ENCODE assay signal across 11 mouse cellular contexts in genomic region chr17:32685048-32685750, GRCm38 (mm10). TPM values are rescaled to one million over a fixed set of nuclear protein-coding genes. Genes with fewer than 3 reads are reported as not detected.
DNase-seq lines count a peak whose midpoint lies in the region; ATAC-seq and TF ChIP-seq lines count a peak whose summit lies in the region.
"Had no signal": no experiment of that assay in that cellular context is flagged by ENCODE, and none has a peak within 500 bp of the region (broad histone marks: within the 10 kb centered on the region; RNA-seq: fewer than 3 reads in every experiment).

Gene Cyp4f15, plus strand, starts transcription at chr17:32685627.

- TF ChIP-seq CTCF in intestine, postnatal 0 days (IDR thresholded peaks at IDR 0.05; ENCODE audit: low read depth), result no peak

- no peak for ATAC-seq in kidney, embryonic 15.5 days (replicated peaks; ENCODE audit: low FRiP score)
- ATAC-seq in hindbrain, embryonic 14.5 days (ENCODE audit: low FRiP score), result peak; percentile 34; the same call in 1 of the 2 replicates
- ATAC-seq in intestine, postnatal 0 days, result no peak

- H3K9me3 ChIP-seq in kidney, embryonic 15.5 days (replicated peaks), result no peaks in the 10 kb centered on the region
- no peaks in the 10 kb centered on the region for H3K9me3 ChIP-seq in hindbrain, embryonic 14.5 days (ENCODE audit: control insufficient read depth, low read length)
- H3K9me3 ChIP-seq in intestine, postnatal 0 days (ENCODE audit: control insufficient read depth), result no peaks in the 10 kb centered on the region
- H3K9me3 ChIP-seq: embryonic facial prominence, embryonic 13.5 days; limb, embryonic 15.5 days had no signal

- no peaks in the 10 kb centered on the region for H3K27me3 ChIP-seq in kidney, embryonic 15.5 days
- no peaks in the 10 kb centered on the region for H3K27me3 ChIP-seq in hindbrain, embryonic 14.5 days (ENCODE audit: control insufficient read depth, insufficient read depth, low read length)
- no peaks in the 10 kb centered on the region for H3K27me3 ChIP-seq in intestine, postnatal 0 days (replicated peaks; ENCODE audit: control insufficient read depth, insufficient read depth, low read length)
- H3K27me3 ChIP-seq: embryonic facial prominence, embryonic 13.5 days; limb, embryonic 15.5 days had no signal

- no peaks in the 10 kb centered on the region for H3K4me1 ChIP-seq in kidney, embryonic 15.5 days
- H3K4me1 ChIP-seq in hindbrain, embryonic 14.5 days (replicated peaks; ENCODE audit: control insufficient read depth, insufficient read depth, low read length), result 0 out of 2 replicates have a peak, but pooled peaks cover 2% of the 10 kb centered on the region
- no peaks in the 10 kb centered on the region for H3K4me1 ChIP-seq in intestine, postnatal 0 days (replicated peaks; ENCODE audit: control insufficient read depth, insufficient read depth, low read length)
- H3K4me1 ChIP-seq: limb, embryonic 15.5 days had no signal

- no peaks in the 10 kb centered on the region for H3K36me3 ChIP-seq in kidney, embryonic 15.5 days
- H3K36me3 ChIP-seq in hindbrain, embryonic 14.5 days (replicated peaks; ENCODE audit: control insufficient read depth, insufficient read depth), result no peaks in the 10 kb centered on the region
- H3K36me3 ChIP-seq in intestine, postnatal 0 days (ENCODE audit: control insufficient read depth, insufficient read depth), result no peaks in the 10 kb centered on the region
- H3K36me3 ChIP-seq: embryonic facial prominence, embryonic 13.5 days; limb, embryonic 15.5 days had no signal

- H3K4me2 ChIP-seq in kidney, embryonic 15.5 days, result no peak within 1 kb of the TSS
- H3K4me2 ChIP-seq in hindbrain, embryonic 14.5 days (replicated peaks), result 0 out of 2 replicates have a peak within 1 kb of the TSS, but pooled peaks have one; percentile 7
- no peak within 1 kb of the TSS for H3K4me2 ChIP-seq in intestine, postnatal 0 days (replicated peaks; ENCODE audit: low read depth)
- H3K4me2 ChIP-seq: embryonic facial prominence, embryonic 13.5 days; limb, embryonic 15.5 days had no signal

- DNase-seq in kidney, adult 11 months, result peak; percentile 57
- DNase-seq in cerebellum, adult 9-10 months, result peak; percentile 4
- peak; percentile 24 for DNase-seq in hindbrain, embryonic 14.5 days (ENCODE audit: low spot score)
- peak; percentile 49 to 59 for DNase-seq in left cerebral cortex, postnatal 10 days (ENCODE audit: extremely low spot score in 1 of 2, low spot score in 2 of 2)
- DNase-seq in ovary, postnatal 14 days (ENCODE audit: low spot score), result peak; percentile 8
- no peak for DNase-seq in spleen, postnatal 4 days (ENCODE audit: low spot score in 2 of 2)

- 37% methylated on average over 7 of the region's 7 CpGs for WGBS in kidney, embryonic 15.5 days
- 18% methylated on average over 7 of the region's 7 CpGs for WGBS in hindbrain, embryonic 14.5 days
- WGBS in intestine, postnatal 0 days, result 41% methylated on average over 7 of the region's 7 CpGs

- no peak within 1 kb of the TSS for H3K27ac ChIP-seq in kidney, embryonic 15.5 days
- H3K27ac ChIP-seq in hindbrain, embryonic 14.5 days, result no peak within 1 kb of the TSS
- H3K27ac ChIP-seq in intestine, postnatal 0 days (ENCODE audit: low read depth, low read length), result no peak within 1 kb of the TSS
- H3K27ac ChIP-seq: embryonic facial prominence, embryonic 13.5 days; limb, embryonic 15.5 days had no signal

- no peak within 1 kb of the TSS for H3K4me3 ChIP-seq in kidney, embryonic 15.5 days (replicated peaks)
- H3K4me3 ChIP-seq in hindbrain, embryonic 14.5 days (replicated peaks; ENCODE audit: low read length), result no peak within 1 kb of the TSS
- H3K4me3 ChIP-seq in intestine, postnatal 0 days (ENCODE audit: low read depth, low read length), result no peak within 1 kb of the TSS
- H3K4me3 ChIP-seq: embryonic facial prominence, embryonic 13.5 days; limb, embryonic 15.5 days had no signal

- intact Hi-C loops in left cerebral cortex, postnatal 10 days (cut with DNase I), result no loop called here

- H3K9ac ChIP-seq in kidney, embryonic 15.5 days, result no peak within 1 kb of the TSS
- H3K9ac ChIP-seq in hindbrain, embryonic 14.5 days, result no peak within 1 kb of the TSS
- H3K9ac ChIP-seq in intestine, postnatal 0 days (ENCODE audit: low read depth, low read length), result no peak within 1 kb of the TSS
- H3K9ac ChIP-seq: embryonic facial prominence, embryonic 13.5 days; limb, embryonic 15.5 days had no signal

RNA-seq across cellular contexts. Expression of gene Cyp4f15, which starts in this region (rescaled TPM):
- 0.16 TPM in 1 of 2 replicates, not detected in the other for polyA plus RNA-seq in kidney, embryonic 15.5 days (2015; fragmentation: Nextera tagmentation; extraction: Ambion mirVana)
- 2.2 and 2.5 TPM in 2 replicates for polyA plus RNA-seq in hindbrain, embryonic 14.5 days (2014; fragmentation: Nextera tagmentation; extraction: Ambion mirVana)
- total RNA-seq in left cerebral cortex, postnatal 10 days (2021), result 1 to 10 TPM; 7.0 to 8.0 TPM
- polyA plus RNA-seq in intestine, postnatal 0 days (2015; fragmentation: Nextera tagmentation; extraction: Ambion mirVana), result not detected in 2 replicates
- polyA plus RNA-seq: stomach, embryonic 14.5 days had no signal

Comparison
In these comparisons a context has a peak if more than half of its experiments do, and no peak if none do; other contexts are left out.
1. DNase-seq: peak in kidney, adult 11 months (single experiment), cerebellum, adult 9-10 months (single experiment), hindbrain, embryonic 14.5 days (single experiment), left cerebral cortex, postnatal 10 days (2 of 2) and ovary, postnatal 14 days (single experiment); none in spleen, postnatal 4 days (0 of 2).